Mouse (Mus musculus): Measurements from ENCODE around the gene Exosc1. TPM values are rescaled to one million over a fixed set of nuclear protein-coding genes. Genes with fewer than 3 reads are reported as not detected.

The Exosc1 gene
- polyA plus RNA-seq, 1 experiment: 20.3 TPM

- H3K4me1 ChIP-seq (replicated peaks; ENCODE audit: control insufficient read depth, insufficient read depth, low read length): peaks cover 11% of the 10 kb centered on the region
These were observed 22.8 kb downstream of the Exosc1 start for GRCm38 (mm10) chr19:41910396-41910795.

GRCm38 (mm10) chr19:41908736-41909135 is 24.5 kb downstream of the Exosc1 start:
- Histone ChIP-seq H3K4me3 (ENCODE audit: control insufficient read depth, insufficient read depth, low read length) (no peak overlapping the region), H3K27me3 (ENCODE audit: control insufficient read depth, insufficient read depth, low read length) (no peaks in the 10 kb centered on the region), H3K27ac (ENCODE audit: control insufficient read depth, insufficient read depth, low read length) (no peak overlapping the region), H3K36me3 (ENCODE audit: control insufficient read depth, insufficient read depth, low read length) (no peaks in the 10 kb centered on the region), H3K4me1 (replicated peaks; ENCODE audit: control insufficient read depth, insufficient read depth, low read length) (peaks cover 10% of the 10 kb centered on the region)
- no peak for DNase-seq
- over 99% methylated on average over 3 of the region's 3 CpGs for WGBS
- TF ChIP-seq CTCF (IDR thresholded peaks at IDR 0.05; ENCODE audit: borderline replicate concordance, control insufficient read depth, extremely low read depth, insufficient read depth, low read length, poor library complexity) (no peak), POLR2A (IDR thresholded peaks at IDR 0.05; ENCODE audit: control insufficient read depth, extremely low read depth, insufficient read depth, low read length, poor library complexity) (no peak)

More at GRCm38 (mm10) chr19:41910396-41910795, 22.8 kb downstream of the Exosc1 start:
- Histone ChIP-seq H3K27me3 (ENCODE audit: control insufficient read depth, insufficient read depth, low read length) (no peaks in the 10 kb centered on the region), H3K27ac (ENCODE audit: control insufficient read depth, insufficient read depth, low read length) (no peak overlapping the region), H3K4me3 (ENCODE audit: control insufficient read depth, insufficient read depth, low read length) (no peak overlapping the region), H3K36me3 (ENCODE audit: control insufficient read depth, insufficient read depth, low read length) (no peaks in the 10 kb centered on the region)
- 91% methylated on average over 2 of the region's 2 CpGs for WGBS
- no peak for DNase-seq
- no peak for TF ChIP-seq CTCF (IDR thresholded peaks at IDR 0.05; ENCODE audit: borderline replicate concordance, control insufficient read depth, extremely low read depth, insufficient read depth, low read length, poor library complexity)

GRCm38 (mm10) chr19:41907079-41907760 is 26.0 kb downstream of the Exosc1 start:
- Histone ChIP-seq H3K4me3 (ENCODE audit: control insufficient read depth, insufficient read depth, low read length) (no peak overlapping the region), H3K36me3 (ENCODE audit: control insufficient read depth, insufficient read depth, low read length) (no peaks in the 10 kb centered on the region), H3K4me1 (replicated peaks; ENCODE audit: control insufficient read depth, insufficient read depth, low read length) (peaks cover 4% of the 10 kb centered on the region), H3K27ac (ENCODE audit: control insufficient read depth, insufficient read depth, low read length) (no peak overlapping the region), H3K27me3 (ENCODE audit: control insufficient read depth, insufficient read depth, low read length) (no peaks in the 10 kb centered on the region)
- WGBS: 80% methylated on average over 8 of the region's 8 CpGs
- no peak for TF ChIP-seq POLR2A (IDR thresholded peaks at IDR 0.05; ENCODE audit: control insufficient read depth, extremely low read depth, insufficient read depth, low read length, poor library complexity)
- no peak for DNase-seq

GRCm38 (mm10) chr19:41906311-41907078 is 26.7 kb downstream of the Exosc1 start:
- Histone ChIP-seq H3K4me3 (ENCODE audit: control insufficient read depth, insufficient read depth, low read length) (no peak overlapping the region), H3K36me3 (ENCODE audit: control insufficient read depth, insufficient read depth, low read length) (no peaks in the 10 kb centered on the region), H3K27ac (ENCODE audit: control insufficient read depth, insufficient read depth, low read length) (no peak overlapping the region), H3K27me3 (ENCODE audit: control insufficient read depth, insufficient read depth, low read length) (no peaks in the 10 kb centered on the region), H3K4me1 (replicated peaks; ENCODE audit: control insufficient read depth, insufficient read depth, low read length) (peaks cover 9% of the 10 kb centered on the region)
- DNase-seq: no peak
- WGBS: 69% methylated on average over 6 of the region's 6 CpGs
- TF ChIP-seq POLR2A (IDR thresholded peaks at IDR 0.05; ENCODE audit: control insufficient read depth, extremely low read depth, insufficient read depth, low read length, poor library complexity) (no peak), CTCF (IDR thresholded peaks at IDR 0.05; ENCODE audit: borderline replicate concordance, control insufficient read depth, extremely low read depth, insufficient read depth, low read length, poor library complexity) (no peak)

- 96% methylated on average over 2 of the region's 2 CpGs for WGBS
- peaks cover 13% of the 10 kb centered on the region for H3K4me1 ChIP-seq (replicated peaks; ENCODE audit: control insufficient read depth, insufficient read depth, low read length)
- H3K4me3 ChIP-seq (ENCODE audit: control insufficient read depth, insufficient read depth, low read length): no peak overlapping the region
- no peak overlapping the region for H3K27ac ChIP-seq (ENCODE audit: control insufficient read depth, insufficient read depth, low read length)
- H3K27me3 ChIP-seq (ENCODE audit: control insufficient read depth, insufficient read depth, low read length): no peaks in the 10 kb centered on the region
- no peak for TF ChIP-seq POLR2A (IDR thresholded peaks at IDR 0.05; ENCODE audit: control insufficient read depth, extremely low read depth, insufficient read depth, low read length, poor library complexity)
- no peak for TF ChIP-seq CTCF (IDR thresholded peaks at IDR 0.05; ENCODE audit: borderline replicate concordance, control insufficient read depth, extremely low read depth, insufficient read depth, low read length, poor library complexity)
- no peaks in the 10 kb centered on the region for H3K36me3 ChIP-seq (ENCODE audit: control insufficient read depth, insufficient read depth, low read length)
- no peak for DNase-seq
These were observed 28.0 kb downstream of the Exosc1 start for GRCm38 (mm10) chr19:41905246-41905645.

- WGBS: 31% methylated on average over 10 of the region's 10 CpGs
- DNase-seq: no peak
- TF ChIP-seq POLR2A (IDR thresholded peaks at IDR 0.05; ENCODE audit: control insufficient read depth, extremely low read depth, insufficient read depth, low read length, poor library complexity) (no peak), CTCF (IDR thresholded peaks at IDR 0.05; ENCODE audit: borderline replicate concordance, control insufficient read depth, extremely low read depth, insufficient read depth, low read length, poor library complexity) (no peak)
- Histone ChIP-seq H3K4me3 (ENCODE audit: control insufficient read depth, insufficient read depth, low read length) (no peak overlapping the region), H3K36me3 (ENCODE audit: control insufficient read depth, insufficient read depth, low read length) (no peaks in the 10 kb centered on the region), H3K4me1 (replicated peaks; ENCODE audit: control insufficient read depth, insufficient read depth, low read length) (peaks cover 13% of the 10 kb centered on the region), H3K27me3 (ENCODE audit: control insufficient read depth, insufficient read depth, low read length) (no peaks in the 10 kb centered on the region), H3K27ac (ENCODE audit: control insufficient read depth, insufficient read depth, low read length) (no peak overlapping the region)
These were observed 30.2 kb downstream of the Exosc1 start for GRCm38 (mm10) chr19:41902848-41903593.
